Mouse (Mus musculus) liver, embryonic 13.5 days (tissue): ENCODE results near the gene Gm26897. TPM values are rescaled to one million over a fixed set of nuclear protein-coding genes. Genes with fewer than 3 reads are reported as not detected.

Experiments
- ATAC-seq: fragments of 200-750 bp; cut with Nextera tagmentation; 2 replicates; pipeline ENCODE4 v1.8.0; 2017; ENCODE audit warnings: low read depth, mild to moderate bottlenecking, moderate number of reproducible peaks, moderate library complexity
- DNase-seq: peaks from one replicate; pipeline ENCODE4 v3.0.0; 2022
- H3K27ac ChIP-seq: fragments of 300-500 bp; sonication (generic); 2 replicates; pipeline ENCODE4 v1.5.1; 2015; ENCODE audit warnings: moderate library complexity, mild to moderate bottlenecking, inconsistent platforms
- H3K27me3 ChIP-seq: fragments of 300-500 bp; sonication (generic); 2 replicates; pipeline ENCODE4 v1.6.1; 2015; ENCODE audit warnings: mild to moderate bottlenecking, inconsistent platforms
- H3K36me3 ChIP-seq: fragments of 300-500 bp; sonication (generic); 2 replicates; pipeline ENCODE4 v1.6.1; 2015; ENCODE audit warnings: mild to moderate bottlenecking, inconsistent platforms
- H3K4me1 ChIP-seq: fragments of 300-500 bp; sonication (generic); replicated peaks from 2 replicates; pipeline ENCODE4 v1.6.1; 2015; ENCODE audit warnings: inconsistent platforms
- H3K4me2 ChIP-seq: fragments of 300-500 bp; sonication (generic); 2 replicates; pipeline ENCODE4 v1.6.1; 2015; ENCODE audit warnings: inconsistent platforms, mild to moderate bottlenecking, moderate library complexity
- H3K4me3 ChIP-seq: fragments of 300-500 bp; sonication (generic); replicated peaks from 2 replicates; pipeline ENCODE4 v1.5.1; 2015; ENCODE audit warnings: mild to moderate bottlenecking, inconsistent platforms
- H3K9ac ChIP-seq: fragments of 300-500 bp; sonication (generic); 2 replicates; pipeline ENCODE4 v1.6.1; 2015; ENCODE audit warnings: mild to moderate bottlenecking, inconsistent platforms
- H3K9me3 ChIP-seq: fragments of 300-500 bp; sonication (generic); replicated peaks from 2 replicates; pipeline ENCODE4 v1.6.1; 2016; ENCODE audit warnings: inconsistent platforms
- WGBS: fragments of 180-500 bp; shearing (Covaris S2); methylation state at CpG from one replicate; pipeline ENCODE4 v1.1.7; 2015; ENCODE audit not compliant: insufficient replicate concordance; 5-methylcytosine and 5-hydroxymethylcytosine counted together
- polyA plus RNA-seq: library from polyadenylated mRNA; unstranded; fragments of >200 nt; fragmentation: Nextera tagmentation; extraction: Ambion mirVana; gene quantifications from 2 replicates; pipeline ENCODE4 v1.2.1, GENCODE M21; 2015

The Gm26897 gene
- not detected in 2 replicates for polyA plus RNA-seq

DNA sequence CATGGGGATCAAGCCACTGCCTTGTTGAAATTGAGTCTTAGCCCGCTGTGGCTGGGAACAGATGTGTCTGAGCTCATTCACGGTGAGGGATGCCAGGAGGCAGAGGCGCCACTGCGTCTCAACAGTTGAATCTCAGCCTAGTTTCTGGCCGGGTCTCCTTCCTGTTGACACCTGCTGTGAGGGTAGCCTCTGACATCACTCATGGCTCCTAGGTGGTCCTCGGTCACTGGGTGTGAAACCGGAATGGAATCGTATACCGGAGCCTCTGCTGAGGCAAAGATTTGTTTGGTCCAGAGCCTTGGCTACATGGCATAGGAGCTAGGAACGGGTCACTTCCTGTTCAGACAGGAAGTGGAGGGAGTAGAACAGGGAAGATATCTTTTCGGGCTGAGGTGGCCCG is at the start of gene Gm26897:
Gm26897 (plus strand) TSS at position 74 of the 400 bp plus-strand sequence.
- Histone ChIP-seq H3K9ac (no peak within 1 kb of the TSS), H3K36me3 (no peaks in the 10 kb centered on the region), H3K4me2 (no peak within 1 kb of the TSS), H3K4me1 (no peaks in the 10 kb centered on the region), H3K4me3 (no peak within 1 kb of the TSS), H3K9me3 (no peaks in the 10 kb centered on the region; the same call in 1 of the 2 replicates), H3K27me3 (no peaks in the 10 kb centered on the region), H3K27ac (no peak within 1 kb of the TSS)
- no peak for DNase-seq
- WGBS = 65% methylated on average over 12 of the region's 12 CpGs
- no peak for ATAC-seq

DNA sequence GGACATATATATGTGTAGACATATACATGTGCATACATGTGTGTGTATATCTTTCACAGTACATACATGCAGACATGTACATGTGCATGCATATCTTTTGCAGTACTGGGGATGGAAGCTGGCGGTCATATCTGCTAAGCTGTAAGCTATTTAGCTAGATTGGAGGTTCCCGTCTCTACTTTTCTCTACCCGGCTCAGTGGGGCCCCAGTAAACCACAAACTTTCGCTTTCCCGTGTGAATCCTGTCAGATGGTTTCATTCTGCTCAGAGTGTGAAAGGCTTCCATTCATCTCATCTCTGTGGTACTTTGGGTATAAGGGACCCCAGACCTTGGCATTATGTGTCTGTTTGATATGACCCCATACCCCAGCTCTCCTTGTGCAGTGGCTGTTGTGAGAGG is 46.4 kb upstream of the Gm26897 start:
- Histone ChIP-seq H3K4me1 (no peaks in the 10 kb centered on the region), H3K27ac (no peak overlapping the region), H3K27me3 (no peaks in the 10 kb centered on the region), H3K4me3 (no peak overlapping the region), H3K36me3 (no peaks in the 10 kb centered on the region), H3K9ac (no peak overlapping the region), H3K9me3 (no peaks in the 10 kb centered on the region), H3K4me2 (no peak overlapping the region)
- no peak for ATAC-seq
- WGBS = 44% methylated on average over 5 of the region's 5 CpGs
- DNase-seq = no peak

DNA sequence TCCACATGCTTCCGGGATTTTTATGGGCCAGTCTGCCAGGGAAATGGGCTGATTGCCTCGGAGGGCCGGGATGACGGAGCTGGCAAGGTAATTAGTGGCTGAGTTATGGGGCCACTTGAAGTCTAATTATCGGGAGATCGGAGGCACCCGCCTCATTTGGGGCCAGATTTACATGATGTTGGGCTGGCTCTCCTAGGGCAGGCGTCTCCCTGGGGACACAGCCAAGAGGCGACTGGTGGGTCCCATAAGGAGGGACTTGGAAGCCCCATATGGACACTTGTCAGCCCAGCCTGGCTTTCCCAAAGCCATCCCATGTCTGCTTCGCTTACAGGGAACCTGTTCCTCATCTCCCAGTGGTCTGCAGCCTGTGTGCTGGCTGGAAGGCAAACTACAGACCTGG is 45.1 kb upstream of the Gm26897 start:
- Histone ChIP-seq H3K4me2 (no peak overlapping the region), H3K36me3 (no peaks in the 10 kb centered on the region), H3K4me1 (no peaks in the 10 kb centered on the region), H3K4me3 (no peak overlapping the region), H3K27me3 (no peaks in the 10 kb centered on the region), H3K9me3 (no peaks in the 10 kb centered on the region), H3K27ac (no peak overlapping the region), H3K9ac (no peak overlapping the region)
- ATAC-seq (no peak), DNase-seq (no peak)
- WGBS = 64% methylated on average over 10 of the region's 10 CpGs

DNA sequence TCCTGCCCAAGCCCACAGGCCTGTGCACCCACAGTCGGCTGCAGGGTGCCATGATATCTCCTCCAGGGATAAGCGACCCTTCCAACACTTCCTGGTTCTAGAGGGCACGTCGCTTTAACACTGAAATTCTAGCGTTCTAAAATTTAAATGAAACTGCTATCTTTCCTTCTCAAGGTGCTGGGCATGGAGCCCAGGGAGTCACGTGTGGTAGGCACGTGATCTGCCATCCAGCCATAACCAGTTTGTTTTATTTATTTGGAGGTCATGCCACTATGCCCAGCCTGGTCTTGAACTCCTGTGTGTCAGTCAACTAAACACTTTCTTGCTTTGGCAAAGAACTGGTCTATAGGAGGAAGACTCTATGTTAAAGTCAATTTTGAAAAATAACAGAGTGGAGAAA is 35.7 kb upstream of the Gm26897 start:
- H3K4me2 ChIP-seq = no peak overlapping the region
- no peak for DNase-seq
- no peaks in the 10 kb centered on the region for H3K9me3 ChIP-seq

DNA sequence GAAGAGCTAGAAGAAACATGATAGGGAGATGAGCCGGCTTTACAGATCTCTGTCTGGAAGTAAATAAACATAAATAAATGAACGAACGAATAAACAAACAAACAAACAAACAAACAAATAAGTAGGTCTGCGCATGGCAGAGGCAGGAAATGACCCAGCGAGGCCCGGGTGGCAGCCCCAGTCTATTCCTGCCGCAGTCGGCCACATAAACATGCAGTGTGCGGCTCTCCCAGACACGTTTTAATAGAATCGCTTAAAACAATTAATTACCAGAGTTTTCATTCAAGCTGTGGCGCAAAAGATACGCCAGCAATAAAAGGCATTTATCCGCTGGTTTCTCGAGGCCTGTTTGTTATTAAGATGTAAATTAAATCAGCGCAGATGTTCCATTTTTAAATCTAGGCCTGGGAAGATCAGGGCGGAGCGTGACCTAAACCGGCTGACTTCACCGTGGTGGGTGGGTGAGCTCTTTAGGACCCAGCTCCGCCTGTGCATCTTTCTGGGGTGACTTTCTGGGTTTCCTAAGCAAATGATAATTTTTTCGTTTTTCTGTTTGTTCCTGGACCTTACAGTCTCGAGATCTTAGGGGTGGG is 33.9 kb upstream of the Gm26897 start:
- no peak overlapping the region for H3K27ac ChIP-seq
- 0 out of 2 replicates have a peak, but pooled peaks cover 4% of the 10 kb centered on the region for H3K27me3 ChIP-seq
- DNase-seq = no peak
- WGBS = 68% methylated on average over 23 of the region's 23 CpGs
- H3K9me3 ChIP-seq = no peaks in the 10 kb centered on the region
- H3K9ac ChIP-seq = no peak overlapping the region
- no peak overlapping the region for H3K4me2 ChIP-seq
- no peaks in the 10 kb centered on the region for H3K4me1 ChIP-seq
- no peak for ATAC-seq
- H3K36me3 ChIP-seq = no peaks in the 10 kb centered on the region
- H3K4me3 ChIP-seq = no peak overlapping the region

More for the DNA sequence above, 35.7 kb upstream of the Gm26897 start:
- Histone ChIP-seq H3K4me1 (no peaks in the 10 kb centered on the region), H3K9ac (no peak overlapping the region), H3K36me3 (no peaks in the 10 kb centered on the region), H3K27ac (no peak overlapping the region), H3K27me3 (0 out of 2 replicates have a peak, but pooled peaks cover 4% of the 10 kb centered on the region), H3K4me3 (no peak overlapping the region)
- WGBS = 56% methylated on average over 7 of the region's 7 CpGs
- ATAC-seq = no peak

DNA sequence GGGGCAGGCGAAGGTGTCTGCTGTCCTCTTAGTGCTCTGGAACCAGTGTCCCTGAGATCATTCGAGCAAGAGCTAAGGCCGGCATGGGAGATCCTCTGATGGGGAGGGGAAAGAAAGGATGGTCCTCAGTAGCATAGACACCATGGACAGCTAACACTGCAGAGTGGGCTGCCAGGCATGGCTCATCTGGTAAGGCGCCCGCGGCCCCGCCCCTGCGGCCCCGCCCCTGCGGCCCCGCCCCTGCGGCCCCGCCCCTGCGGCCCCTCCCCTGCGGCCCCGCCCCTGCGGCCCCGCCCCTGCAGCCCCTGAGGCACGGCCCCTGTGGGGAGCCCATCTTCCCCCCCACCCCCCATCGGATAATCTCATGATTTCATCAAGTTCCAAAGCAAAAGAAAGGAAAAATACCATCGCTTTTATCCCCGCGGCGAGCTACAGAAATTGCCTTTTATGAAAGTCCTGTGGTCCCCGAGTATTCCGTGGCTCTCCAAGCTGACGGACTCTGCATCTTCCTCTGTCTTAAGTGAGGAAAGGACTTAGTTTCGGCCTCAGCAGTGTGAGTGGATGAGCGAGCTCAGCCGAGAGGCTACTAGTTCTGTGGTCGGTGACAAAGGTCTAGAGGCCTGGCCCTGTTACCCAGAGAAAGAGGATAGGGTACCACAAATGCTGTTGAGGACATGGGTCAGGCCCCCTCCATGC is 31.9 kb upstream of the Gm26897 start:
- Histone ChIP-seq H3K9me3 (no peaks in the 10 kb centered on the region), H3K27me3 (0 out of 2 replicates have a peak, but pooled peaks cover 4% of the 10 kb centered on the region), H3K9ac (no peak overlapping the region), H3K27ac (no peak overlapping the region), H3K4me3 (no peak overlapping the region), H3K36me3 (no peaks in the 10 kb centered on the region), H3K4me1 (no peaks in the 10 kb centered on the region), H3K4me2 (peak overlapping the region; percentile 41)
- no peak for ATAC-seq
- DNase-seq = no peak
- 7% methylated on average over 31 of the region's 31 CpGs for WGBS

DNA sequence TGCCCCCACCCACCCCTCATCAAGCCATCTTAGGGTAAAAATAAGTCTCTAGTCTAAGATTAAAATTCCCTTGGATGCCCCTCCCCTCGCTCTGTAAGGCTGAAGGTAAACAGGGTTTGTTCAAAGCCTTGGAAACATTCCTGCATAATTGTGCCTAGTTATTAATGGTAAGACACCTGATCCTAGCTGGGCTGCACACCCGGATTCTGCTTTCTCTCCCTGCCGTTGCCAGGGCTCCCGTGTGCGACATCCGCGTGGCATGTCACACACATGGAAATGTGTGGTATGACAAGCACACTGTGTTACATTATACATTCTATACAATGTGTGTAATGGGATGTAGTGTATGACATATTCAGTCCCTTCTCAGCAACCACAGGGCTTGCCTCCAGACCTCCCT is 30.1 kb upstream of the Gm26897 start:
- no peak for DNase-seq
- Histone ChIP-seq H3K36me3 (no peaks in the 10 kb centered on the region), H3K27ac (no peak overlapping the region), H3K4me2 (no peak overlapping the region), H3K27me3 (0 out of 2 replicates have a peak, but pooled peaks cover 4% of the 10 kb centered on the region), H3K4me1 (no peaks in the 10 kb centered on the region), H3K9ac (no peak overlapping the region), H3K4me3 (no peak overlapping the region), H3K9me3 (no peaks in the 10 kb centered on the region)
- WGBS = 68% methylated on average over 7 of the region's 7 CpGs
- ATAC-seq = no peak

DNA sequence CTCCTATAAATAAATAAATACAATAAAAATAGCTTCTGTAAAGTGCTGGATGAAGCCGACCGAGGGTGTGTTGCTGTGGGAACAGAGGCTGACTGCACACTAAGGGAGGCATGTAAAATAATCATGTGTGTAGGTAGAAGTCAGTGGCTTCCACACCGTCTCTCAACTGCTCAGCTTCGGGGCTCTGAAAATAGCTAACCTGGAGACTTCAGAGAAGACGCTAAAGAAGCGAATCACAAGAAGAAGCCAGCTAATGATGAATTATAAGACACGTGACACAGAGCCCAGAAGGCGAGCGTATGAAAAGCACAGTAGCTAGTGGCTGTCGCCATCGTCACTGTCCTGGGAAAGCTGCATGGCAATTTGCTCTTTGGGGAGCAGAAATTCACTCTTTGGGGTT is 29.4 kb upstream of the Gm26897 start:
- Histone ChIP-seq H3K27ac (no peak overlapping the region), H3K36me3 (no peaks in the 10 kb centered on the region), H3K27me3 (0 out of 2 replicates have a peak, but pooled peaks cover 4% of the 10 kb centered on the region), H3K4me1 (no peaks in the 10 kb centered on the region), H3K9ac (no peak overlapping the region), H3K4me2 (no peak overlapping the region), H3K9me3 (no peaks in the 10 kb centered on the region), H3K4me3 (no peak overlapping the region)
- 72% methylated on average over 11 of the region's 11 CpGs for WGBS
- no peak for DNase-seq
- ATAC-seq = no peak

DNA sequence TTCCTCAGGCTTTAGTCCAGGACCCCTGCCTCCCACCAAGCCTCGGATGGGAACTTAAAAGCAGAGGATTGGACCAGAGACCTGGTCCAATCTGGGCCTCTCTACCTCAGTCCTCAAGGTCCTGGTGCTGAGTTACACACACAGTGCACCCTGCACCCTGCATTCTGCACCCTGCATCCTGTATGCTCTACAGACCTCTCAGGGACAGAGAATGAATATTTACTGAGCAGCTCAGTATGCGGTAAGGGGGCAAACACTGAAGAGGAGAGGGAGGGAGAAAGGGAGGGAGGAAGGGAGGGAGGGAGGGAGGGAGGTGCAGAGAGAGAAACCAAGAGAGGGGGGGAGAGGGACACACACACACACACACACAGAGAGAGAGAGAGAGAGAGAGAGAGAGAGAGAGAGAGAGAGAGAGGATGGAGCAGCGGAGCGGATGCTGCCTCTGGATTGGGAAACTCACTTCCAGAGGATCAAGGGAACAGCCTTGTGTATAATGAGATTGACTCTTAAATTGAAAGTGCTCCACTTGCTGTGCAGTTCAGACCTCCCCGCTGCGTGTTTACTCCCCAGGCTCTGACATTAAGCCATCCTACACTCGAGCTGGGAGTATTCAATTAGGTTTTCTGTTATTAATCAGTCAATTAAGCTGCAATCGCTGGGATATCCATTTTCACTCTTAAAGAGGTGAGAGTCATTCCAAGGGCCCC is 24.4 kb upstream of the Gm26897 start:
- DNase-seq (no peak), ATAC-seq (no peak)
- no peak overlapping the region for H3K9ac ChIP-seq
- no peaks in the 10 kb centered on the region for H3K27me3 ChIP-seq
- 40% methylated on average over 8 of the region's 8 CpGs for WGBS
- H3K36me3 ChIP-seq = no peaks in the 10 kb centered on the region
- 0 out of 2 replicates have a peak, but pooled peaks cover 2% of the 10 kb centered on the region for H3K9me3 ChIP-seq
- no peaks in the 10 kb centered on the region for H3K4me1 ChIP-seq
- H3K4me2 ChIP-seq = no peak overlapping the region
- H3K27ac ChIP-seq = no peak overlapping the region
- H3K4me3 ChIP-seq = no peak overlapping the region

DNA sequence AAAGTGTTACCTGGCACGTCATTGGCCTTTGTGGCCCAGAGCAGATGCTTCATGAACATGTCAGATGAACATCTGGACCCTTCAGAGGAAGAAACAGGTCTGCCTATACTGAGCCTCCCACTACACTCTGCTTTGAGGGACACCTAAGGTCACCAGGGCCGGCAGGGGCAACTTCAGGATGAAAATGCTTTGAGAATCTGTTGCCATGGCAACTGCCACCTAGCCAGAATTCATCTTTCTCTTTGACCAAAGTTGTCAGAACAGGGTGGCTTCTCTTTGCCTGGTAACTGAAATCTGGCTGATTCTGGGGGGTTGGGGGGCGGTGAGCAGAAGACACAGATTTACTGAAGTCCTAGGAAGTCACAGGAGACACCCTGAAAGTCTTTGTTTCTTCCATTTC is 14.7 kb upstream of the Gm26897 start:
- ATAC-seq (no peak), DNase-seq (no peak)
- WGBS = 42% methylated on average over 3 of the region's 3 CpGs
- Histone ChIP-seq H3K4me1 (no peaks in the 10 kb centered on the region), H3K4me3 (no peak overlapping the region), H3K9me3 (no peaks in the 10 kb centered on the region), H3K36me3 (no peaks in the 10 kb centered on the region), H3K4me2 (no peak overlapping the region), H3K27me3 (no peaks in the 10 kb centered on the region), H3K9ac (no peak overlapping the region), H3K27ac (no peak overlapping the region)

DNA sequence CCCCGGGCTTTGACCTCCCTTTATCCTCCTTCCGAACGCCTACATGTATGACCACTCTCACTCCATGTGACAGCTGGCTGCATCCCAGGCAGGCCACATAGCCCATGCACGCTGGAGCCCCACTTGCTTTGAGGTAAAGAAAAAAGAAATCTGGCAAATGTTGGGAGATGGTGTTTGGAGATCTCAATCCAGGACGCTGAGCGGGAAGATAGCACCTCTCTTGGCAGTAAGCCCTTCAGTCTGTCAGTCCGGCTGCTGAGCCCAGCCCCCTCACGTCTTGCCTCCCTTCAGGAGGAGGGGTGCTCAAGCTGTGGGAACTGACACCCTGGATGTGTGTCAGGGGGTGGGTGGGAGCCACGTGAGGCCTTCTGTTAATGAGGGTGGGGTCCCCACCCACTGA is 13.0 kb upstream of the Gm26897 start:
- Histone ChIP-seq H3K27ac (no peak overlapping the region), H3K36me3 (no peaks in the 10 kb centered on the region), H3K9me3 (no peaks in the 10 kb centered on the region), H3K4me2 (no peak overlapping the region), H3K4me1 (no peaks in the 10 kb centered on the region), H3K9ac (no peak overlapping the region), H3K27me3 (no peaks in the 10 kb centered on the region), H3K4me3 (no peak overlapping the region)
- DNase-seq (no peak), ATAC-seq (no peak)
- 59% methylated on average over 9 of the region's 9 CpGs for WGBS
